ENCODE assay signal across 23 mouse cellular contexts in genomic region chr15:100100336-100100735, GRCm38 (mm10).
DNase-seq lines count a peak whose midpoint lies in the region; TF ChIP-seq lines count a peak whose summit lies in the region.
"Had no signal": no experiment of that assay in that cellular context is flagged by ENCODE, and none has a peak within 500 bp of the region (broad histone marks: within the 10 kb centered on the region; RNA-seq: fewer than 3 reads in every experiment).

No protein-coding gene starts in this region.

- no peak overlapping the region for H3K4me3 ChIP-seq in gastrocnemius, adult 2 months
- no peak overlapping the region for H3K4me3 ChIP-seq in embryonic fibroblast, embryonic 13.5 days (ENCODE audit: insufficient read depth, low read length)
- H3K4me3 ChIP-seq: embryonic facial prominence, embryonic 13.5 days; erythroblast, embryonic 14.5 days; forebrain, embryonic 13.5 days; heart, embryonic 12.5 days; hindbrain, embryonic 15.5 days; liver, embryonic 15.5 days; neural tube, embryonic 12.5 days had no signal

- 0 out of 2 replicates have a peak overlapping the region, but pooled peaks have one; percentile 1 for H3K27ac ChIP-seq in gastrocnemius, adult 2 months
- peak overlapping the region; percentile 32 for H3K27ac ChIP-seq in embryonic fibroblast, embryonic 13.5 days (ENCODE audit: insufficient read depth, low read length)
- H3K27ac ChIP-seq: embryonic facial prominence, embryonic 13.5 days; forebrain, embryonic 13.5 days; liver, embryonic 15.5 days had no signal

- H3K4me1 ChIP-seq in embryonic fibroblast, embryonic 13.5 days (ENCODE audit: control insufficient read depth, insufficient read depth, low read length): peaks cover 17% of the 10 kb centered on the region

- TF ChIP-seq POLR2A in embryonic fibroblast, embryonic 13.5 days (IDR thresholded peaks at IDR 0.05; ENCODE audit: low read depth, low read length): no peak

- intact Hi-C loops in gastrocnemius, adult 2 months (cut with DNase I): no loop called here
- intact Hi-C loops in gastrocnemius, postnatal 36 days (cut with DNase I): no loop called here

- TF ChIP-seq CTCF in gastrocnemius, adult 2 months (IDR thresholded peaks at IDR 0.05): no peak
- no peak for TF ChIP-seq CTCF in embryonic fibroblast, embryonic 13.5 days (IDR thresholded peaks at IDR 0.05; ENCODE audit: borderline replicate concordance, insufficient read depth, low read length)

- DNase-seq in adrenal gland, adult 8-10 months: peak; percentile 29
- no peak for DNase-seq in adrenal gland, postnatal 4 days (ENCODE audit: low spot score in 2 of 2)
- no peak for DNase-seq in gastrocnemius, adult 2 months
- DNase-seq in gastrocnemius, postnatal 36 days: no peak
- DNase-seq in Muller cell, postnatal 12 days (ENCODE audit: inconsistent ontology term): peak; percentile 67
- no peak for DNase-seq in left cerebral cortex, adult 18-20 months (ENCODE audit: low spot score in 2 of 2)
- DNase-seq: cerebellum, postnatal 25 days; gastrocnemius, postnatal 14 days; heart, adult 18-20 months; heart, postnatal 10 days; kidney, adult 18-20 months; liver; lung, postnatal 36 days; right cerebral cortex, postnatal 14 days; thymus, postnatal 4 days had no signal

Comparison
In these comparisons a context has a peak if more than half of its experiments do, and no peak if none do; other contexts are left out.
1. DNase-seq: peak in adrenal gland, adult 8-10 months (single experiment) and Muller cell, postnatal 12 days (single experiment); none in adrenal gland, postnatal 4 days (0 of 2), gastrocnemius, adult 2 months (single experiment), gastrocnemius, postnatal 36 days (0 of 2) and left cerebral cortex, adult 18-20 months (0 of 2).